Mouse (Mus musculus): ENCODE data around the gene Slc11a1.

GRCm38 (mm10) chr1:74374980-74375379 lies at the start of gene Slc11a1:
- no peak for TF ChIP-seq POLR2A (IDR thresholded peaks at IDR 0.05; ENCODE audit: borderline replicate concordance, control insufficient read depth, low read depth, low read length)
- TF ChIP-seq CTCF (IDR thresholded peaks at IDR 0.05; ENCODE audit: control insufficient read depth, insufficient read depth, low read length): no peak

All from bone marrow, adult 2 months (tissue).